Mouse (Mus musculus) heart, embryonic 11.5 days (tissue): ENCODE measurements around the gene 9930111J21Rik1. TPM values are rescaled to one million over a fixed set of nuclear protein-coding genes. Genes with fewer than 3 reads are reported as not detected.
"Not testable (repeated sequence)": the region's sequence is repeated elsewhere in the genome, so short reads cannot be mapped to it uniquely, and the experiment has no call there.

ENCODE experiments used
- ATAC-seq: fragments of 200-750 bp; cut with Nextera tagmentation; replicated peaks from 2 replicates; pipeline ENCODE4 v1.8.0; 2017; ENCODE audit warnings: moderate library complexity; ENCODE audit not compliant: insufficient number of reproducible peaks, low FRiP score, low TSS enrichment
- H3K27ac ChIP-seq: fragments of 300-500 bp; sonication (generic); 2 replicates; pipeline ENCODE4 v1.5.1; 2014; ENCODE audit warnings: mild to moderate bottlenecking, low read depth, low read length
- H3K27me3 ChIP-seq: fragments of 300-500 bp; sonication (generic); 2 replicates; pipeline ENCODE4 v1.6.1; 2014; ENCODE audit warnings: mild to moderate bottlenecking, low read length, mixed read lengths; ENCODE audit not compliant: control insufficient read depth, insufficient read depth
- H3K36me3 ChIP-seq: fragments of 300-500 bp; sonication (generic); 2 replicates; pipeline ENCODE4 v1.6.1; 2014; ENCODE audit warnings: mild to moderate bottlenecking, low read length, moderate library complexity, mixed read lengths; ENCODE audit not compliant: control insufficient read depth, insufficient read depth
- H3K4me1 ChIP-seq: fragments of 300-500 bp; sonication (generic); 2 replicates; pipeline ENCODE4 v1.6.1; 2014; ENCODE audit warnings: low read length; ENCODE audit not compliant: control insufficient read depth, insufficient read depth
- H3K4me2 ChIP-seq: fragments of 300-500 bp; sonication (generic); 2 replicates; pipeline ENCODE4 v1.6.1; 2014; ENCODE audit warnings: mild to moderate bottlenecking, moderate library complexity
- H3K4me3 ChIP-seq: fragments of 300-500 bp; sonication (generic); 2 replicates; pipeline ENCODE4 v1.5.1; 2014; ENCODE audit warnings: low read depth, low read length
- H3K9ac ChIP-seq: fragments of 300-500 bp; sonication (generic); 2 replicates; pipeline ENCODE4 v1.6.1; 2014; ENCODE audit warnings: mild to moderate bottlenecking, low read depth, low read length, moderate library complexity
- H3K9me3 ChIP-seq: fragments of 300-500 bp; sonication (generic); replicated peaks from 2 replicates; pipeline ENCODE4 v1.6.1; 2016; ENCODE audit warnings: low read length; ENCODE audit not compliant: control insufficient read depth
- WGBS: fragments of 180-500 bp; shearing (Covaris S2); extraction: QIAGEN DNeasy Blood & Tissue Kit; methylation state at CpG from one replicate; pipeline ENCODE4 v1.1.7; 2014; ENCODE audit not compliant: insufficient replicate concordance; 5-methylcytosine and 5-hydroxymethylcytosine counted together
- polyA plus RNA-seq: library from polyadenylated mRNA; unstranded; fragments of >200 nt; fragmentation: Nextera tagmentation; extraction: Ambion mirVana; gene quantifications from 2 replicates; pipeline ENCODE4 v1.2.1, GENCODE M21; 2014

9930111J21Rik1 gene
- polyA plus RNA-seq, 1 experiment from 2014 or later = not detected

DNA sequence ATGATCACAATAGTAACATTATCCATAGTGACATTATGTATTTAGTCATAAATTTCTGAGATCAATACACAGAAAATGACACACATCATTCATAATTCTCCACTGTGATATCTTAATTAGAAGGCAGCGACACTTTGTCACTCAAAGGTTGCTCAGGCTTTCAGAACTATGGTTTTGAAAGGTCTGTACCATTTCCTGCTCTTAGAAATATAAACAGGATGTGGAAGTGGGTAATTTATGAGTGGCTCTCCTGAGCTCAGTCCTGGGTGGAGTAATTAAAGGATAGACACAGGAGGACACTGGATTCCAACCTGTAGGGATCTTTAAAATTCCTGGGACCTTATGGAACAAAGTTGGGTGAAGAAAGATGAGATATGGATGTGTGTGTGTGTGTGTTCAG lies 45.8 kb downstream of the 9930111J21Rik1 start:
- 61% methylated on average over 1 of the region's 1 CpGs for WGBS
- H3K27ac ChIP-seq, H3K4me2 ChIP-seq: not testable (repeated sequence)

DNA sequence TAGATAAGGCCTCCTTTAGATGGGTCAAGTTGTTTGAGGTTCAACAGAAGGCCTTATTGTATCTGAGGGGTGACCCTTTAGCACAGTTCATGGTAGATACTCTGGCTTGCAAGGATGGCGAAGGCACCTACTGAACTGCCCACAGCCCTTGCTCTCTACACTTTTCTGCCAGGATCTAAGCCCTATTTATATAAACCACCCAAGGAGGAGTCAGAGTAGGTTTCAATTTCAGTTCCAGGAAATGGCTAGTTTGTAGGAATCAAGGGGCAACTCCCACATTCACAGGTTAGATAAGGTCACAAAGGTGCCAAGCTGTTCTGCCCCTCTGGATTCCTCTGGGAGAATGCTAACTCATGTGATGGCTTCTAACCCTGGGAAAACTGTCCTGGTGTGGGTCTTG lies 51.1 kb downstream of the 9930111J21Rik1 start:
- not testable (repeated sequence) for H3K4me3 ChIP-seq, H3K9me3 ChIP-seq, H3K4me1 ChIP-seq, H3K27ac ChIP-seq, ATAC-seq, H3K36me3 ChIP-seq, H3K27me3 ChIP-seq, H3K4me2 ChIP-seq, H3K9ac ChIP-seq
- 88% methylated on average over 1 of the region's 1 CpGs for WGBS

More for the DNA sequence above, 45.8 kb downstream of the 9930111J21Rik1 start:
- H3K36me3 ChIP-seq, H3K27me3 ChIP-seq, H3K4me1 ChIP-seq, H3K9ac ChIP-seq, ATAC-seq, H3K9me3 ChIP-seq, H3K4me3 ChIP-seq: not testable (repeated sequence)

DNA sequence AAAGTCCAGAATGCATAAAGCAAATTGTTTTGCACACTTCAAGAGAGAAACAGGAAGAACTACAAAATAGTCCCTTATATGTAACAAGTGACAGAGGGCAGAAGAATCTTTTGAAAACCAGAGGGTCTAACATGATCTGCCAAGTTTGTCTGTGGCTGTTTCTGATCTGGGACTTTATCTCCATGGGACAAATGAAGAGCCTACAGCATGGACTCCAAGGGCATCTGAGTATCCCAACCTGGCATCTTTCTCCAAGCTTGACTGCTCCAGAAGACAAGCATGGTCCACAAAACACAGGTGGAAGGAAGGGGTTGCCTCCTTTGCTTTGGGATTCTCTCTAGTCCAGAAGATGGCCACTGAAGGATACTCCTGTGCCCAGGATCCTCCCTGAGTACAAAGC lies 52.8 kb downstream of the 9930111J21Rik1 start:
- not testable (repeated sequence) for H3K4me3 ChIP-seq, H3K4me1 ChIP-seq

DNA sequence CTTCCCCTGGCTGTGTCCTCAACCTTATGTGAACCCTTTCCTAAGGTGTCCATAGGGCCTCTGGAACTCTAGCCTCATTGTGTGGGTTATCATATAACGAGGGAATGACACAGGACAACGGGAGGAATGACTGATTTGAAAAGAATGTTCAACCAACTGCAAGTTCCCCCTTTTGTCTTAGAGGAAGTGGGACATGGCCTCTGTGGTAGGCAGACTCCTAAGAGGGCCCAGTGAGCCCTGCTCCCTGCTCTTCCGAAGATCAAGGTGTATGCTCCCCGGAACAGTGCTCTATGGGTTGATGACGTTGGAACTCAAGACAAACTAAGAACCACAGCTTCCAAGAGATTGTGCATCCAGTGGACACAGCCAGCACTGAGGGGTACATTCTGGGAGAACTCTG lies 55.4 kb downstream of the 9930111J21Rik1 start:
- not testable (repeated sequence) for ATAC-seq, H3K27ac ChIP-seq, H3K4me2 ChIP-seq, H3K36me3 ChIP-seq, H3K27me3 ChIP-seq, H3K4me3 ChIP-seq, H3K4me1 ChIP-seq, H3K9me3 ChIP-seq, H3K9ac ChIP-seq
- WGBS = 73% methylated on average over 5 of the region's 5 CpGs

More for the DNA sequence above, 52.8 kb downstream of the 9930111J21Rik1 start:
- not testable (repeated sequence) for H3K27me3 ChIP-seq, H3K36me3 ChIP-seq, H3K4me2 ChIP-seq, H3K9ac ChIP-seq, H3K9me3 ChIP-seq, ATAC-seq, H3K27ac ChIP-seq

DNA sequence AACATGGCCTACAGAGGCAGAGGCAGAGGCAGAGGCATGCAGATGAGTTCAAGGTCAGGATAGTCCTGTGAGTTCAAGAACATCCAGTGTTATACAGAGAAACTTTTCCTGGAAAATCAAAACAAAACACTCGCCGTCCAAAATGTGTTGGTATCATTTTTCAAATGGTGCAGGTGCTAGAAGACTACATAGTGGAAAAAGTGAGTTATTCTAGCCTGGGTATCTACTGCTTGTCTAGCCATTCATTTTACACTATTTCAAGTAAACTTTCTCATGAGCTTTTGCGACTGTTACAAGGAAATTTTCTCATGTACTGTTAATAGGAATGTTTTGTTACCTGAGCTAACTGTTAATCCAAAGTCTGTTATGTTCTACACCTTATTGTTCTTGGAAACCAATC lies 60.8 kb downstream of the 9930111J21Rik1 start:
- Histone ChIP-seq H3K36me3 (no peaks in the 10 kb centered on the region), H3K4me1 (no peaks in the 10 kb centered on the region), H3K4me3 (no peak overlapping the region), H3K27ac (no peak overlapping the region), H3K9me3 (no peaks in the 10 kb centered on the region), H3K9ac (no peak overlapping the region), H3K27me3 (no peaks in the 10 kb centered on the region), H3K4me2 (no peak overlapping the region)
- ATAC-seq = no peak
- 68% methylated on average over 3 of the region's 3 CpGs for WGBS

DNA sequence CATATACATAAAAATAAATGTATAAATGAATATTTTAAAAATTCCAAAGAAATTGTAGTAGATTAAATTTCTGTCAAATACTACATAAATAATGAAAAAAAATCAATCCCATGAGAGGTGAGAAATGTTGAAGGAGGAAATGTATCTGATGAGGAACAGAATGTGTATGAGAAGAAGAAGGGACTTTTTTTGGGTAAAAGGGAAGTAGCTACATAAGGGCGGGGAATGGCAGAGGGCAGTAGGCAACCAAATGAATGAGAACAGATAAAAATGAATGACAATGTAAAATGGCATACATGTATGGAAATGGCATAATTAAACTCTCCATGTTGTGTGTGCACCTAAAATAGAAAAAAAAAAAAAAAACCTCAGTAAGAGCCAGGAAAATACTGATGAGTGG lies 65.6 kb downstream of the 9930111J21Rik1 start:
- no peak overlapping the region for H3K27ac ChIP-seq
- no peak overlapping the region for H3K4me3 ChIP-seq
- ATAC-seq = no peak
- H3K36me3 ChIP-seq = no peaks in the 10 kb centered on the region
- no peaks in the 10 kb centered on the region for H3K4me1 ChIP-seq
- no peaks in the 10 kb centered on the region for H3K9me3 ChIP-seq
- WGBS = 93% methylated on average over 1 of the region's 1 CpGs
- no peaks in the 10 kb centered on the region for H3K27me3 ChIP-seq
- H3K4me2 ChIP-seq = no peak overlapping the region
- no peak overlapping the region for H3K9ac ChIP-seq

DNA sequence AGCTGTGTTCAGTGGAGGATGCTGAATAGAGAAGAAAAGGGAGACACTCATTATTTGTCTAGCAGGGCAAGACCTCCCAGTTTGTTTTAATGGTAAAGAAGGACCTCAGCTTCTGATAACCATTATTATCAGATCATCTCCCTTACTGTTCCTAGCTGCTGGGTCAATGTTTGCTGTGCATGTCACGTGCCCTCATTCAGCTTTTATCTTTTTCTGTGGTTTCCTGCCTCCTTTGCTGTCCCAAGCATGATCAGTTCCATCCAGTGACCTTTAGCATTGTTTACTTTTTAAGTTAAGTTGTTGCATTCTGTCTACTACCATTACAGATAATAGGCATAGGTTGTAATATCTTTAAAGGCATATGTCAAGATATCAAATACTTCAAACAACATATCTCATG lies 70.7 kb downstream of the 9930111J21Rik1 start:
- Histone ChIP-seq H3K9ac (no peak overlapping the region), H3K4me2 (no peak overlapping the region), H3K27me3 (no peaks in the 10 kb centered on the region), H3K4me1 (no peaks in the 10 kb centered on the region), H3K36me3 (no peaks in the 10 kb centered on the region), H3K27ac (no peak overlapping the region), H3K9me3 (no peaks in the 10 kb centered on the region), H3K4me3 (no peak overlapping the region)
- ATAC-seq = no peak
- WGBS = 52% methylated on average over 1 of the region's 1 CpGs

DNA sequence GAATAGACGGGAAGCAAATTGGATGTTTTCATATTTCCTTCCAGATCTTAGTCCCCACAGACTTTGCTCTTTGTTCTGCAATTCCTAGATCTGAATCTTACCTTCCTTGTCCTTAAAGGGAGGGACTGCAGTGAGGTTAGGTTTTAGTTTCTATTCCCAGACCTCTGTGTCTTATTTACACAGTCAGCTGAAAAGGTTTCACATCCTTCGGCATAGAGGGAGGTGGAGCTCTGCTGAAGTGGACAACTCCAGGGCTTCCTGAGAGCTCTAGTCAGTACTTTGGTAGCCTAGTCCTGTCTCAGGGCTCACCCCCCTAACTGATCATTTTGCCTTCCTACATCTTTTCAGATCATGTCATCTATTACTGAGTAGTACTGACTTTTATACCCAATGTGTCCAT lies 77.2 kb downstream of the 9930111J21Rik1 start, which contains the start of gene Gm5431:
Gene Gm5431, minus strand, starts transcription at position 194 of the 400 bp plus-strand sequence.
- ATAC-seq = no peak
- no peak within 1 kb of the TSS for H3K4me2 ChIP-seq
- no peak within 1 kb of the TSS for H3K27ac ChIP-seq
- no peak within 1 kb of the TSS for H3K9ac ChIP-seq
- H3K36me3 ChIP-seq = no peaks in the 10 kb centered on the region
- H3K4me1 ChIP-seq = no peaks in the 10 kb centered on the region
- H3K27me3 ChIP-seq = no peaks in the 10 kb centered on the region
- no peaks in the 10 kb centered on the region for H3K9me3 ChIP-seq
- 69% methylated on average over 2 of the region's 2 CpGs for WGBS
- no peak within 1 kb of the TSS for H3K4me3 ChIP-seq

DNA sequence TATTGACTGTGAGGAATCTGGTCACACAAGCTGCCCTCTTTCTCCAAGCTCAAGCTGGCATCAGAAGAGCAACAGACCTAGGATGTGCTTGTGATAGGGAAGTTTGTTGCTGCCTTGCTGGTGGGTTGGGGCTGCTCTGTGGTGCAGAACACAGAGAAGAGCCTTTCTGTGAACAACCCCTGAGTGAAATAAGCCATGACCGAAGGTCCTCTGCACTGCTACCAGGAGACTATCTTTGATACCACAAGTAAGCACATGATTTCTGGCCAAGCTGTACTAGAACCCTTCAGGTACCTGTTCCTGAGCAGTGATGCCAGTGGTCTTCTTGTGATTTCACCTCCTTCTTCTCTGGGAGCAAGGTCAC lies 77.6 kb downstream of the 9930111J21Rik1 start:
- H3K4me2 ChIP-seq, ATAC-seq, H3K4me1 ChIP-seq, H3K9me3 ChIP-seq, H3K4me3 ChIP-seq, H3K9ac ChIP-seq, H3K27me3 ChIP-seq, H3K27ac ChIP-seq, H3K36me3 ChIP-seq: not testable (repeated sequence)
- WGBS = 94% methylated on average over 1 of the region's 1 CpGs
